ENCODE assay signal across 12 mouse cellular contexts in the genomic region with DNA sequence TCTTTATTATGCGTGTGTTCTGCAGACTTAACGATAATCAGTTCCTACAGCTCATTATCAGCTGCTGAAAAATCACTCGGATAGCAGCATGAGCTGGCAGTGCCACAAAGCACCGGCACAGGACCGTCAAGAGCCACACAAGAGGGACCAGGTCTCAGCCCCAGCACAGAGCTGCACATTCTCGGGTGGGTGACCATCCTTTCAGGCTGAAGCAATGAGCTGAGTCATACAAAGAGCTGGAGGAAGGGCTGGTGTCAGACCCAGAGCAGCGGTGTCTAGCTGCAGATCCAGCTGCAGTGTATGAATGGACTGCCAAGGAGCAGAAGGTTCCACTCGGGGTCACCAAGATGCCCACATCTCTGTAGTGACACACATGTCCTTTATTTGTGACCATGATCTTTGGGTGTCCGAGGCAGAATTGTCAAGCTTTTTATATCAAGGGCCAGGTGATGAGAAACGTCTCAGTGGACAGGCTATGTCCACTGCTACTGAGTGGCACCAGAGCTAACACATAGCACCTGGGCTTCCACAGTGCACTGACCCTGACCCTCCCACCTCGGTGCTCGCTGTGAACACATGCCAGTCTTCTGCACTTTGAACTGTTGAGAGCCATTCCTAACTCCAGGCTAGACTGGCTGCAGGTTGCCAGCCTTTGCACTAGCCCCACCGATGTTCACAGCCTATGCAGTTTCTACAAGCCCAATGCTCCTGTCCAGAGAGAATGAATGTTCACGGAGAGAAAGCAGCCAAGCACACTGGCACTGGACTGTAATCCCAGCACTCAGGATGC. TPM values are rescaled to one million over a fixed set of nuclear protein-coding genes. Genes with fewer than 3 reads are reported as not detected.
DNase-seq lines count a peak whose midpoint lies in the region; ATAC-seq and TF ChIP-seq lines count a peak whose summit lies in the region.
"Had no signal": no experiment of that assay in that cellular context is flagged by ENCODE, and none has a peak within 500 bp of the region (broad histone marks: within the 10 kb centered on the region; RNA-seq: fewer than 3 reads in every experiment).

No protein-coding gene starts in this region.

- H3K4me1 ChIP-seq in kidney, postnatal 0 days (replicated peaks; ENCODE audit: insufficient read depth, low read length), result no peaks in the 10 kb centered on the region
- H3K4me1 ChIP-seq: hindbrain, embryonic 10.5 days; limb, embryonic 13.5 days had no signal

- no peak overlapping the region for H3K4me3 ChIP-seq in kidney, postnatal 0 days (replicated peaks; ENCODE audit: low read depth, low read length)
- H3K4me3 ChIP-seq: heart, embryonic 15.5 days; hindbrain, embryonic 10.5 days; limb, embryonic 13.5 days; midbrain, embryonic 10.5 days had no signal

- no peaks in the 10 kb centered on the region for H3K27me3 ChIP-seq in kidney, postnatal 0 days (ENCODE audit: insufficient read depth, low read length)
- H3K27me3 ChIP-seq: heart, embryonic 15.5 days; limb, embryonic 13.5 days had no signal

- no peak overlapping the region for H3K4me2 ChIP-seq in kidney, postnatal 0 days (ENCODE audit: low read length)
- H3K4me2 ChIP-seq: heart, embryonic 15.5 days; limb, embryonic 13.5 days had no signal

- H3K27ac ChIP-seq in kidney, postnatal 0 days, result no peak overlapping the region
- H3K27ac ChIP-seq: heart, embryonic 15.5 days; limb, embryonic 13.5 days; stomach, postnatal 0 days had no signal

- peaks cover 70% of the 10 kb centered on the region for H3K36me3 ChIP-seq in kidney, postnatal 0 days (ENCODE audit: insufficient read depth, low read length)

- WGBS in kidney, postnatal 0 days, result 85% methylated on average over 14 of the region's 14 CpGs

- no peak overlapping the region for H3K9ac ChIP-seq in kidney, postnatal 0 days (ENCODE audit: low read depth, low read length)
- H3K9ac ChIP-seq: heart, embryonic 15.5 days; limb, embryonic 13.5 days had no signal

- peak; percentile 26; the same call in 1 of the 2 replicates for ATAC-seq in frontal cortex, adult (ENCODE audit: low TSS enrichment)
- 0 out of 2 replicates have a peak, but pooled peaks have one; percentile 10 for ATAC-seq in kidney, postnatal 0 days (replicated peaks; ENCODE audit: low FRiP score, low read depth)
- ATAC-seq in monocyte, adult 5-6 weeks (replicated peaks; ENCODE audit: insufficient number of reproducible peaks, low FRiP score, low TSS enrichment, poor library complexity, severe bottlenecking), result no peak

- H3K9me3 ChIP-seq in kidney, postnatal 0 days (replicated peaks; ENCODE audit: low read length), result no peaks in the 10 kb centered on the region
- H3K9me3 ChIP-seq: heart, embryonic 15.5 days; hindbrain, embryonic 10.5 days; limb, embryonic 13.5 days; midbrain, embryonic 10.5 days had no signal

- TF ChIP-seq CTCF in kidney, postnatal 0 days (IDR thresholded peaks at IDR 0.05; ENCODE audit: low read depth), result no peak

- DNase-seq in frontal cortex, postnatal 36 days (ENCODE audit: low spot score in 2 of 2), result no peak
- no peak for DNase-seq in kidney, postnatal 0 days (ENCODE audit: low spot score)
- no peak for DNase-seq in kidney, adult 18-20 months
- peak; percentile 45 for DNase-seq in 3T3-L1 (ENCODE audit: low read depth, low spot score)
- DNase-seq in NIH3T3 (ENCODE audit: low read depth), result peak; percentile 25

RNA-seq across cellular contexts. Expression of a gene that starts 19.9 kb away (rescaled TPM):
- 12.9 and 13.1 TPM in 2 replicates for polyA plus RNA-seq in kidney, postnatal 0 days (2015; fragmentation: Nextera tagmentation; extraction: Ambion mirVana)
- total RNA-seq in monocyte, adult 5-6 weeks (2017), result 10.6 to 19.8 TPM (median 19.1 TPM) in 3 replicates

Comparison
In these comparisons a context has a peak if more than half of its experiments do, and no peak if none do; other contexts are left out.
1. DNase-seq: peak in 3T3-L1 (single experiment) and NIH3T3 (single experiment); none in frontal cortex, postnatal 36 days (0 of 2), kidney, postnatal 0 days (single experiment) and kidney, adult 18-20 months (single experiment).